Mouse (Mus musculus): ENCODE results near the gene Gm9887. TPM values are rescaled to one million over a fixed set of nuclear protein-coding genes. Genes with fewer than 3 reads are reported as not detected.

Gene Gm9887
- not detected for polyA plus RNA-seq (2015; fragmentation: Illumina TruSeq; extraction: RNeasy Lipid Tissue Mini Kit (QIAGEN cat#74804); ENCODE audit: insufficient read depth, low read depth, low replicate concordance)

GRCm38 (mm10) chr12:69371854-69372671 lies at the start of gene Gm9887, which contains the start of gene Arf6:
Gm9887 (minus strand) TSS chr12:69372458.
Arf6 (plus strand) TSS chr12:69372150.

GRCm38 (mm10) chr12:69356546-69357299 lies 15.5 kb downstream of the Gm9887 start, which contains the start of gene Nemf:
Nemf (minus strand) TSS chr12:69357165.

Other genes starting within 250 kb of the Gm9887 start
- 1,238 TPM for gene Rps29, start 213.3 kb downstream of the Gm9887 start, polyA plus RNA-seq (2015; fragmentation: Illumina TruSeq; extraction: RNeasy Lipid Tissue Mini Kit (QIAGEN cat#74804); ENCODE audit: insufficient read depth, low read depth, low replicate concordance)
- gene Lrr1, start 203.6 kb downstream of the Gm9887 start, polyA plus RNA-seq (2015; fragmentation: Illumina TruSeq; extraction: RNeasy Lipid Tissue Mini Kit (QIAGEN cat#74804); ENCODE audit: insufficient read depth, low read depth, low replicate concordance) = not detected
- 379 TPM for gene Rpl36al, start 188.4 kb downstream of the Gm9887 start, polyA plus RNA-seq (2015; fragmentation: Illumina TruSeq; extraction: RNeasy Lipid Tissue Mini Kit (QIAGEN cat#74804); ENCODE audit: insufficient read depth, low read depth, low replicate concordance)
- 13.2 TPM for gene Mgat2, start 188.3 kb downstream of the Gm9887 start, polyA plus RNA-seq (2015; fragmentation: Illumina TruSeq; extraction: RNeasy Lipid Tissue Mini Kit (QIAGEN cat#74804); ENCODE audit: insufficient read depth, low read depth, low replicate concordance)
- not detected for gene Gm49383, start 175.4 kb downstream of the Gm9887 start, polyA plus RNA-seq (2015; fragmentation: Illumina TruSeq; extraction: RNeasy Lipid Tissue Mini Kit (QIAGEN cat#74804); ENCODE audit: insufficient read depth, low read depth, low replicate concordance)
- not detected for gene Dnaaf2, start 174.0 kb downstream of the Gm9887 start, polyA plus RNA-seq (2015; fragmentation: Illumina TruSeq; extraction: RNeasy Lipid Tissue Mini Kit (QIAGEN cat#74804); ENCODE audit: insufficient read depth, low read depth, low replicate concordance)
- not detected for gene Gm49384, start 168.2 kb downstream of the Gm9887 start, polyA plus RNA-seq (2015; fragmentation: Illumina TruSeq; extraction: RNeasy Lipid Tissue Mini Kit (QIAGEN cat#74804); ENCODE audit: insufficient read depth, low read depth, low replicate concordance)
- 0.54 TPM for gene Pole2, start 144.3 kb downstream of the Gm9887 start, polyA plus RNA-seq (2015; fragmentation: Illumina TruSeq; extraction: RNeasy Lipid Tissue Mini Kit (QIAGEN cat#74804); ENCODE audit: insufficient read depth, low read depth, low replicate concordance)
- 0.72 TPM for gene Klhdc1, start 131.3 kb downstream of the Gm9887 start, polyA plus RNA-seq (2015; fragmentation: Illumina TruSeq; extraction: RNeasy Lipid Tissue Mini Kit (QIAGEN cat#74804); ENCODE audit: insufficient read depth, low read depth, low replicate concordance)
- 13.3 TPM for gene Klhdc2, start 75.8 kb downstream of the Gm9887 start, polyA plus RNA-seq (2015; fragmentation: Illumina TruSeq; extraction: RNeasy Lipid Tissue Mini Kit (QIAGEN cat#74804); ENCODE audit: insufficient read depth, low read depth, low replicate concordance)
- 14.8 TPM for gene Nemf, start 15.3 kb downstream of the Gm9887 start, polyA plus RNA-seq (2015; fragmentation: Illumina TruSeq; extraction: RNeasy Lipid Tissue Mini Kit (QIAGEN cat#74804); ENCODE audit: insufficient read depth, low read depth, low replicate concordance)
- 11.4 TPM for gene Arf6, start 308 bp downstream of the Gm9887 start, polyA plus RNA-seq (2015; fragmentation: Illumina TruSeq; extraction: RNeasy Lipid Tissue Mini Kit (QIAGEN cat#74804); ENCODE audit: insufficient read depth, low read depth, low replicate concordance)
- gene Vcpkmt, start 210.6 kb upstream of the Gm9887 start, polyA plus RNA-seq (2015; fragmentation: Illumina TruSeq; extraction: RNeasy Lipid Tissue Mini Kit (QIAGEN cat#74804); ENCODE audit: insufficient read depth, low read depth, low replicate concordance) = 1.4 TPM

Measured in pancreas, adult 10 weeks (tissue).